Mouse (Mus musculus) brain, embryonic 14.5 days (tissue): ENCODE measurements at regions not wholly inside any gene's neighbourhood (a gene's known extent, or its start where the extent isn't known, plus 50 kb on each side); places are given as distances from the start of the nearest gene placed in this dataset.
A peak's percentile ranks its signal among the peaks of the same experiment; 100 is the strongest.

Source experiments
- DNase-seq: peaks from one replicate; pipeline ENCODE4 v3.0.0-alpha.2; 2011; ENCODE audit warnings: low read depth
- CTCF ChIP-seq: fragments of 200-500 bp; IDR thresholded peaks from 2 replicates; pipeline ENCODE4 v1.5.1; 2012; ENCODE audit warnings: inconsistent platforms, mild to moderate bottlenecking, moderate library complexity, borderline replicate concordance; ENCODE audit not compliant: insufficient read depth, insufficient read length; ENCODE audit errors: extremely low read depth
- POLR2A ChIP-seq: fragments of 200-500 bp; IDR thresholded peaks from 2 replicates; pipeline ENCODE4 v1.6.1; 2012; ENCODE audit warnings: mild to moderate bottlenecking, inconsistent platforms, borderline replicate concordance; ENCODE audit not compliant: poor library complexity, insufficient read depth, insufficient read length, severe bottlenecking; ENCODE audit errors: extremely low read depth

DNA sequence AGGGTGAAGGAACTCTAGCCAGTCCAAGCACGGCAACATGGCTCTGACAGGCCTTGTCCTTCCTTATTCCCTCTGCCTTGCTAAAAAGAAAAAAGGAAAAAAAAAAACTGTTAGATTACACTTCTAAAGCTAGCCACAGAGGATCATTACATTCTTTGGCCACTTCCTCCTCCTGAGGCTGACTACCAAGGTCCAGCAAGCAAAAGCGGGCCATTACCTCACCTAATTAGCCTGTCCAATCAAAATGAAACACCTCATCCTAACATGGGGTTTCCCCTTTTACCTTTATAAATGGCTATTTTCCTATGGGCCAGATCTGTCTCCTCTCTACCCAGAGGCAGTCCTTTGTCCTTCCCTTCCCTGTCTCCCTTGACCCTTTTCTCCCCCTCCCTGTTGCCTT, 102.2 kb downstream of the Pih1h3b start:
- DNase-seq, result no peak
- no peak for TF ChIP-seq POLR2A
- TF ChIP-seq CTCF, result no peak

DNA sequence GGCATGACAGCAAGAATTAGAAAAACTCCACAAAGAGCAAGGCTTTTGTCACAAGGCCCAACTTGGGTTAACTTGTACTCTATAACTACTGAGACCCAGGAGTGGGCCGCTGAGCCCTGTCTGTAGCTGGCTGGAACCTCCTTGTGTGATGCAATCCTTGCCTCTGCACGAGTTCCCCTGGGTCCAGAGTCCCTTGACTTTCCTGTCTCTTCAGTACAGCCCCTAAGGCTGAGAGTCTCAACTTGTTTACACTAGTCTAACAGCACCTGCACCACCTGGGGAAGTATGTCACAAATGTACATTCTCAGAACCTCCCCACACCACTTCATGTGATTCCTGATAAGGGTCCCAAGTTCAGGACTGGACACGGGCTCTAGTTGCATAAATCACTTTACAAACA, 103.3 kb downstream of the Pih1h3b start:
- no peak for TF ChIP-seq POLR2A
- TF ChIP-seq CTCF, result no peak
- no peak for DNase-seq

DNA sequence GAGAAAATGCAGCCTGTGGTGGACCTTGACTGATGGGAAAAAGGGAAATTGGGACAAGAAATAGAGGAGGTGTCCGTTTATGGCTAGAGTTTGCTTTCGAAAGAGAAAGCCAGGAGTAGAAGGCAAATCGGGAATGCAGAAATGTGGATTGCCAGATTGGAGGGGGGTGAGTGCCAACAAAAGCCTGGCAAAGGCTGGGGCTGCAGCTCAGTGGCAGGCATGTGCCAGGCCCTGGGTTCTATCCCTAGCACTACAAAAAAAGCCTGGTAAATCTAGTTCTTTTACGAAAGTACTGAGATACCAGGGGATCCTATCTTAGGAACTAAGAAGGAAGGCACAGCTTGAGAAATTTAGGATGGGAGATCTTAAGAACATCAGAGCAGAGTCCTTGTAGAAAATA, 117.2 kb downstream of the Pih1h3b start:
- peak; percentile 13 for DNase-seq

GRCm38 (mm10) chrX:140183003-140183402, 120.3 kb downstream of the Pih1h3b start:
- no peak for TF ChIP-seq CTCF
- no peak for TF ChIP-seq POLR2A
- DNase-seq, result no peak

More for the DNA sequence above, 117.2 kb downstream of the Pih1h3b start:
- TF ChIP-seq CTCF (no peak), POLR2A (no peak)

- peak; percentile 24 for DNase-seq
- TF ChIP-seq CTCF (no peak), POLR2A (no peak)
Measured at GRCm38 (mm10) chrX:140203676-140204075, 138.4 kb upstream of the Frmpd3 start.

DNA sequence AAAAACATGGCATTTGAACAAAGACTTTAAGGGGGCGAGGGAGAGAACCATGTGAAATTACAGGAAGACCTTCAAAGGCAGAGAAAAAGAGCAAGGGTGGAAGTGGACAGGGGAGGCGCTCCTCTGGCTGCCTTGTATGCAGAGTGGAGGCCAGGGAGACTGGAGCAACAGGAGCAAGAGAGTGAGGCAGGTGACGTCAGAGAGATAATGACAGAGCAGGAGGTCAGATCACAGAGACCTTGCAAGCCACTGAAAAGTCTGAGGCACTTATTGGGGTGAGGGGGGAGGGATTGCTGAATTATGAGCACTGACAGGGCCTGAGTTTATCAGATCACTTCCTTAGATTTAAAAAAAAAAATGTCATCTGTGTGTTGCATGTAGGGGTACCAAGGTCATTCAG, 133.3 kb upstream of the Frmpd3 start:
- DNase-seq, result no peak
- TF ChIP-seq CTCF (no peak), POLR2A (no peak)

- TF ChIP-seq CTCF (no peak), POLR2A (no peak)
- peak; percentile 61 for DNase-seq
Measured at GRCm38 (mm10) chrX:140212644-140213361, 129.3 kb upstream of the Frmpd3 start.

GRCm38 (mm10) chrX:140214198-140214849, 127.7 kb upstream of the Frmpd3 start:
- TF ChIP-seq CTCF, result no peak
- TF ChIP-seq POLR2A, result no peak
- peak; percentile 26 for DNase-seq

GRCm38 (mm10) chrX:140255790-140256189, 86.3 kb upstream of the Frmpd3 start:
- TF ChIP-seq POLR2A, result no peak
- peak; percentile 28; the same call in 1 of the 2 replicates for TF ChIP-seq CTCF
- DNase-seq, result peak; percentile 25

DNA sequence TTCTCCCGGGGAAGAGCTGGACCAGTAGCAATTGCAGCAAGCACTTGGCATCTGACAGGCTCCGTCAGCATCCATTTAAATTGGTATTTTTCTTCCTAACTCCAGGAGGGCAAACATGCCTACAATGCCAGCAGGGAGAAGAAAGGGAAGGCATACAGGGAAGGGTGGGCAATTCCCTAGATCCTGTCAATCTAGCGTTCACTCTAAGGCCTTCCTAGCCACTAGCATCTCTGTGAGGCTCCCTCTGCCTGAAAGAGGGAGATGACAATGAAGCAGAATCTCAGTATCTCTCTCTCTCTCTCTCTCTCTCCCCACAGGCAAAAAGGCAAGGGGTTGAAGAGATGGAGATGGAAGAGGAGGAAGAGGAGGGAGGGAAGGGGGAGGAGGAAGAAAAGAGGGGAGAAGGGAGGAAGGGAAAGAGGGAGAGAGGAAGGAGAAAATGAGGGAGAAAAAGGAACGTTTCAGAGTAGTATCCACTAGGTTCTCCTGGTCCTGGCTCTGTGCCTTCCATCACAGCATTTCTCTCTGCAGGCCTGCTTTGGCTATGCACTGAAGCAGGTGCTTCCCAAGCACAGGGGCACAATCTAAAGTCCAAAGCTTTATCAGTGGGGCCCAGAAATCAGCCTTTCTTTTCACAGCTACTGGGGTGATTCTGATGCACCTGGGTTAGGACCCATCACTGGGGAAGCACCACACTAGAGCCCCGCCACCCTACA, 72.2 kb upstream of the Frmpd3 start:
- TF ChIP-seq POLR2A (no peak), CTCF (no peak)
- DNase-seq, result peak; percentile 43

GRCm38 (mm10) chrX:140277327-140277947, 64.6 kb upstream of the Frmpd3 start:
- peak; percentile 39 for DNase-seq
- TF ChIP-seq POLR2A, result 0 out of 2 replicates have a peak, but pooled peaks have one; percentile 2
- TF ChIP-seq CTCF, result no peak
